Mouse (Mus musculus) spleen, adult 2 months (tissue): ENCODE data around the gene Fam180a.

Source experiments
- CTCF ChIP-seq: fragments of 200-500 bp; IDR thresholded peaks from 2 replicates; pipeline ENCODE4 v1.5.1; 2011; ENCODE audit warnings: mild to moderate bottlenecking, inconsistent platforms; ENCODE audit not compliant: insufficient read depth, insufficient read length, insufficient replicate concordance; ENCODE audit errors: extremely low read depth
- POLR2A ChIP-seq: fragments of 200-500 bp; IDR thresholded peaks from 2 replicates; pipeline ENCODE4 v1.6.1; 2011; ENCODE audit warnings: low read depth, low read length, inconsistent platforms

DNA sequence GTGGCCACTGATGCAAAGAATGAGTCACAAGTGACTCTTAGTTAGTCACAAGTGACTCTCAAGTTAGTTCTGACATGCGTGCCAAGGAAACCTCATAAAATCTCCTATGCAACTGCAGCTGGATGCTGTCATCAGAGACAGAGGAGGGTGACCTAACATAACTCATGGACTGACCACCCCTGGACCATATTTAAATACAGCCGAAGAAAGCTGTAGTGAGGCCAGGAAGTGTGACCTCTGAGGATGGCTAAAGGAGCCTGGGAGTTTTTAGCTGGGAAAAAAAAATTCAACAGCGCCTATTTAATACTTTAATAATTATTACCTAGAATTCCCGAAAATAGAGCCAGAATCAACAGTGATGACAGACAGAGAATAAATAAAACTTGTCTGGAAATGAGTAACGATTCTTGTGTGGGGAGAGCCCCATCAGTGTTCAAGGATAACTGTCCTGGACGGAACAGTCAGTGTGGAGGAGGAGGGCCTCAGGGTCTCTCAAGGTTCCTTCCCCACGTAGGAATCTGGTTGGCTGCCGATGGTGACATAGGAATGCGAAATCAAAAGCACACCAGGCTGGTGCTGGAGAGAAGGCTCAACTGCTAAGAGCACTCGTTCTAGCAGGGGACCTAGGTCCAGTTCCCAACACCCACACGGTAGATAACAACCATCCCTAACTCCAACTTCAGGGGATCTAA lies 52.4 kb downstream of the Fam180a start:
- TF ChIP-seq CTCF (no peak), POLR2A (no peak)
